Mouse (Mus musculus): ENCODE measurements at regions not wholly inside any gene's neighbourhood (a gene's known extent, or its start where the extent isn't known, plus 50 kb on each side); places are given as distances from the start of the nearest gene placed in this dataset.

- H3K27me3 ChIP-seq (ENCODE audit: control insufficient read depth, insufficient read depth, low read length): no peaks in the 10 kb centered on the region
- H3K27ac ChIP-seq: no peak overlapping the region
- no peak overlapping the region for H3K4me3 ChIP-seq (ENCODE audit: insufficient read depth in 1 of 2, low read depth in 2 of 2, low read length in 2 of 2)
- ATAC-seq (ENCODE audit: insufficient read depth): no peak
- no peaks in the 10 kb centered on the region for H3K36me3 ChIP-seq (replicated peaks; ENCODE audit: control insufficient read depth, insufficient read depth, low read depth)
- H3K4me2 ChIP-seq (ENCODE audit: low read depth): no peak overlapping the region
- WGBS (ENCODE audit: insufficient replicate concordance): 43% methylated on average over 10 of the region's 10 CpGs
- no peaks in the 10 kb centered on the region for H3K4me1 ChIP-seq (replicated peaks; ENCODE audit: control insufficient read depth in 2 of 2, insufficient read depth in 2 of 2, low read length in 1 of 2)
- no peaks in the 10 kb centered on the region for H3K9me3 ChIP-seq (ENCODE audit: control insufficient read depth, low read length)
- DNase-seq (ENCODE audit: low read depth in 3 of 3, low spot score in 3 of 3): no peak
- no peak overlapping the region for H3K9ac ChIP-seq (replicated peaks)
- no peak for TF ChIP-seq CTCF (IDR thresholded peaks at IDR 0.05; ENCODE audit: low read depth)
- TF ChIP-seq EP300 (IDR thresholded peaks at IDR 0.05; ENCODE audit: low read depth): no peak
These were observed 52.9 kb upstream of the Sall4 start for GRCm38 (mm10) chr2:168820648-168821047.
